Mouse (Mus musculus) embryonic facial prominence, embryonic 13.5 days (tissue): ENCODE measurements around the gene Gm43738. TPM values are rescaled to one million over a fixed set of nuclear protein-coding genes. Genes with fewer than 3 reads are reported as not detected.

ENCODE experiments used
- ATAC-seq: fragments of 200-750 bp; cut with Nextera tagmentation; 2 replicates; pipeline ENCODE4 v1.8.0; 2017; ENCODE audit warnings: low read depth; ENCODE audit not compliant: insufficient number of reproducible peaks, insufficient read depth, low FRiP score, low TSS enrichment
- H3K27ac ChIP-seq: fragments of 300-500 bp; sonication (generic); 2 replicates; pipeline ENCODE4 v1.5.1; 2015; ENCODE audit warnings: moderate library complexity, mild to moderate bottlenecking, inconsistent platforms
- H3K27me3 ChIP-seq: fragments of 300-500 bp; sonication (generic); 2 replicates; pipeline ENCODE4 v1.6.1; 2015; ENCODE audit warnings: mild to moderate bottlenecking, inconsistent platforms
- H3K36me3 ChIP-seq: fragments of 300-500 bp; sonication (generic); 2 replicates; pipeline ENCODE4 v1.6.1; 2015; ENCODE audit warnings: mild to moderate bottlenecking, inconsistent platforms
- H3K4me1 ChIP-seq: fragments of 300-500 bp; sonication (generic); 2 replicates; pipeline ENCODE4 v1.6.1; 2015; ENCODE audit warnings: inconsistent platforms
- H3K4me2 ChIP-seq: fragments of 300-500 bp; sonication (generic); 2 replicates; pipeline ENCODE4 v1.6.1; 2015; ENCODE audit warnings: moderate library complexity, mild to moderate bottlenecking, inconsistent platforms
- H3K4me3 ChIP-seq: fragments of 300-500 bp; sonication (generic); 2 replicates; pipeline ENCODE4 v1.5.1; 2015; ENCODE audit warnings: mild to moderate bottlenecking, inconsistent platforms
- H3K9ac ChIP-seq: fragments of 300-500 bp; sonication (generic); 2 replicates; pipeline ENCODE4 v1.6.1; 2015; ENCODE audit warnings: mild to moderate bottlenecking, inconsistent platforms
- H3K9me3 ChIP-seq: fragments of 300-500 bp; sonication (generic); 2 replicates; pipeline ENCODE4 v1.6.1; 2016; ENCODE audit warnings: inconsistent platforms
- WGBS: fragments of 180-500 bp; shearing (Covaris S2); methylation state at CpG from one replicate; pipeline ENCODE4 v1.1.7; 2015; ENCODE audit warnings: mixed read lengths; 5-methylcytosine and 5-hydroxymethylcytosine counted together
- polyA plus RNA-seq: library from polyadenylated mRNA; unstranded; fragments of >200 nt; fragmentation: Nextera tagmentation; extraction: Ambion mirVana; gene quantifications from 2 replicates; pipeline ENCODE4 v1.2.1, GENCODE M21; 2015

The Gm43738 gene
- polyA plus RNA-seq, 1 experiment from 2014 or later, result not detected

DNA sequence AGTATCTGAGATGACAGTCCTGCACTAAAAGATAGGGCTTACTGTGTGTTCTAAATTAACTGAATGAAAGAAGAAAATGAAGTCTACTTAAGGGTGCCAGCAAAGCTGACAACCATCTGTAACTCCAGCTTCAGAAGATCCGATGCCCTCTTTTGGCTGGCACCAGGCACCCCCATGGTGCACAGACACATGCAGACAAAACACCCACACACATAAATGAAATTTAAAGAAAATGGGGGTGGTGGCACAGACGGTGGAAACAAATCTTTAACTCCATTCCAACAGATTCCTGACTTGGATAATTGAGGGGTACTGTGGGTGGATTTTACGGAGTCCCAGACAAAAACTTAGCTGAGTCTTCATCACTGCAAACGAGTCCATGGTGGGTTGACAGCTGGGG, 30.9 kb upstream of the Gm43738 start:
- Histone ChIP-seq H3K36me3 (no peaks in the 10 kb centered on the region), H3K4me3 (peak overlapping the region; percentile 40)
- 37% methylated on average over 4 of the region's 4 CpGs for WGBS

DNA sequence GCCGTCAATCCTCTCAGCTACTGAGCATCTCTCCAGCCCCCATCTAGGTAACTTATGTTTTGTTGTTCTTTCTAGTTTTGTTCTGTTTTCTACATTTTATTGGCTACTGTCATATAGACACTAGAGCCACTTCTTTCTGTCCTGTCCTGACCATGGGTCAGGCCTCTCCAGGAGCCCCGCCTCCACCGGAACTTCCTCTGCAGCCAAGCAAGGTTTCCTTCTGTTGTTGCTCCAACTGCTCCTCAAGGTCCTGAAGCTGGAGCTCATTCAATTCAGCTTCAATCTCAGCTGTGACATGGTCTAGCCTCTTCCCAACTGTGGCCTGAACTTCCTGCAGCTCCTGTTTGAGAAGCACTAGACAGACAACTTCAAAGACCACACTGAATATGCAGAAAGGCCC, 29.0 kb upstream of the Gm43738 start:
- Histone ChIP-seq H3K4me1 (peaks cover 10% of the 10 kb centered on the region), H3K9ac (no peak overlapping the region), H3K27me3 (peaks cover 8% of the 10 kb centered on the region; the same call in 1 of the 2 replicates), H3K27ac (no peak overlapping the region), H3K36me3 (no peaks in the 10 kb centered on the region), H3K4me3 (no peak overlapping the region), H3K4me2 (no peak overlapping the region), H3K9me3 (no peaks in the 10 kb centered on the region)
- no peak for ATAC-seq
- WGBS, result 90% methylated on average over 3 of the region's 3 CpGs

More for the DNA sequence above, 30.9 kb upstream of the Gm43738 start:
- no peak for ATAC-seq
- Histone ChIP-seq H3K9ac (peak overlapping the region; percentile 62), H3K27me3 (peaks cover 15% of the 10 kb centered on the region; the same call in 1 of the 2 replicates), H3K9me3 (no peaks in the 10 kb centered on the region), H3K27ac (no peak overlapping the region), H3K4me2 (peak overlapping the region; percentile 73), H3K4me1 (peaks cover 10% of the 10 kb centered on the region)

DNA sequence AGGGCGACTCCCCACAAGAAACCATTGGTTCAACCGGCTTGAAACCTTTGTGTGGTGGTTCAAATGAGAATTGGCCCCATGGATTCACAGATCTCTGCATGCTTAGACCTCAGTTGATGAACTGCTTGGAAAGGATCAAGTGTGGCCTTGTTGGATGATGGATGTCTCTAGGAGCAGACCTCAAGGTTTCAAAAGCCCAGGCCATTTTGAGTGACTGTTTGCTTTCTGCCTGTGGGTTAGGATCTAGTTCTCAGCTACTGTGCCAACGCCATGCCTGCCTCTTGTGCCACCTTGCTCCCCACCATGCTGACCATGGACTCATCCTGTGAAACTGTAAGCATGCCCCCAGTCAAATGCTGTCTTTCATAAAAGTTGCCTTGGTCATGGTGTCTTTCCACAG, 25.1 kb upstream of the Gm43738 start:
- no peak overlapping the region for H3K27ac ChIP-seq
- H3K9me3 ChIP-seq, result no peaks in the 10 kb centered on the region
- no peak for ATAC-seq
- H3K27me3 ChIP-seq, result no peaks in the 10 kb centered on the region
- H3K9ac ChIP-seq, result no peak overlapping the region
- H3K4me2 ChIP-seq, result no peak overlapping the region
- H3K36me3 ChIP-seq, result no peaks in the 10 kb centered on the region
- no peaks in the 10 kb centered on the region for H3K4me1 ChIP-seq
- 89% methylated on average over 3 of the region's 3 CpGs for WGBS
- H3K4me3 ChIP-seq, result no peak overlapping the region

DNA sequence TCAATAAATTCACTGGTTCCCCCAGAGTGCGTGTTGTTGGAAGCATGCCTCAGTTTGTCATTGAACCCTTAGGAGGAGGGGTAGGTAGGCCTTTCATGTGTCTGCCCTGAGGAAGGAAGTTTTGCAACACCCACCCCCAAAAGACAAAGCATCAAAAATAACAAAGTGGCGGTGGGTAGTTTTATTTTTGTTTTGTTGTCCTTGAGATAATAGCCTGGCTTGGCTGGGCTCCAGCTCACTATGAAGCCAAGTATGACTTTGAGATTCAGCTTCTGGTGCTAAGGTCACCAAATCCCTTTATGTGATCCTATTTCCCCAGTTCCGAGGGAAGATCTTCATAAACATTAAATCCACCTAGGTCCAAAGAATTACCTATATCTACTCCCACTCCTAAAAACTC, 23.3 kb upstream of the Gm43738 start:
- Histone ChIP-seq H3K4me1 (no peaks in the 10 kb centered on the region), H3K4me2 (no peak overlapping the region), H3K4me3 (no peak overlapping the region), H3K27ac (no peak overlapping the region), H3K9ac (no peak overlapping the region), H3K27me3 (no peaks in the 10 kb centered on the region), H3K9me3 (no peaks in the 10 kb centered on the region), H3K36me3 (no peaks in the 10 kb centered on the region)
- 78% methylated on average over 3 of the region's 3 CpGs for WGBS
- no peak for ATAC-seq

DNA sequence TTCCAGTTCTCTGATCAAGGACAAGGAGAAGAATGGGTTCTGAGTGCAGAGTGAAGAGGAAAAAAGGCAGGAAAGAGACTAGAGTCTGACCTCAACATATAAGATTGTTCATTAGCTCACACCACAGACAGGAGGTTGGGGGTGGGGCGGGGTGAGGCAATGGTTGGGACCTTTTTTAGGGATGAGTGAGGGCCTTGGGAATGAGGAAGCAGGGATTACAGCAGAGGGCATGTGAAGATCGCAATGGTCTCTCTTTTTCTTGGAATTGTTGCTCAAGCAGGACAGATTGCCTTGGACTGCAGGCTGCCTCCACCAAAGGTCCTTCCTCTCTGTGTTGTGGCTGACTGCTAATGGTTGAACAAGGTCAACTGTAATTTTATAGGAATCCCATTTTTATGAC, 22.4 kb upstream of the Gm43738 start:
- no peak for ATAC-seq
- Histone ChIP-seq H3K4me1 (no peaks in the 10 kb centered on the region), H3K9me3 (no peaks in the 10 kb centered on the region), H3K27me3 (no peaks in the 10 kb centered on the region), H3K36me3 (no peaks in the 10 kb centered on the region), H3K27ac (no peak overlapping the region), H3K4me2 (no peak overlapping the region), H3K9ac (no peak overlapping the region), H3K4me3 (no peak overlapping the region)
- whole genome bisulfite sequencing, result 75% methylated on average over 2 of the region's 2 CpGs

GRCm38 (mm10) chr3:89115522-89115921, 14.6 kb upstream of the Gm43738 start:
- no peaks in the 10 kb centered on the region for H3K36me3 ChIP-seq
- 11% methylated on average over 2 of the region's 2 CpGs for WGBS
- no peak overlapping the region for H3K4me3 ChIP-seq
- no peaks in the 10 kb centered on the region for H3K4me1 ChIP-seq
- H3K9ac ChIP-seq, result no peak overlapping the region
- no peak overlapping the region for H3K27ac ChIP-seq
- H3K27me3 ChIP-seq, result no peaks in the 10 kb centered on the region
- no peak overlapping the region for H3K4me2 ChIP-seq
- no peaks in the 10 kb centered on the region for H3K9me3 ChIP-seq
- no peak for ATAC-seq

DNA sequence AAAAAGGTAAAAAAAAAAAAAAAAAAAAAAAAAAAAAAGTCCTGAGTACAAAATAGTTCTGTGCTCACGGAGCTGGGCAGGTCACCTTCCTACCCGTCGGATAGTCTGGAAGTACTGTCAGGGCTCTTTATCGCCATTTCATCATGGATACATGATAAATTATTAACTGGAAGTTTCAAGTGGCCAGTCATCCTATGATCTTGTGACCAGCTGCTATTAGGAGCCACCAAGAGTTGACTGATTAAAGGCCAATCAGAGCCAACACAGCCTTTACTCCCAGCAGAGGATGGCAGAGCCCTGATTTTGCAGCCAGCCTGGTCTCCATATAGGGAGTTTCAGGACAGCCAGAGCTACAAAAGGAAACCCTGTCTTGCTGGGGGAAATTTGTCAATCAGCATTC, 12.2 kb upstream of the Gm43738 start:
- H3K36me3 ChIP-seq, result no peaks in the 10 kb centered on the region

DNA sequence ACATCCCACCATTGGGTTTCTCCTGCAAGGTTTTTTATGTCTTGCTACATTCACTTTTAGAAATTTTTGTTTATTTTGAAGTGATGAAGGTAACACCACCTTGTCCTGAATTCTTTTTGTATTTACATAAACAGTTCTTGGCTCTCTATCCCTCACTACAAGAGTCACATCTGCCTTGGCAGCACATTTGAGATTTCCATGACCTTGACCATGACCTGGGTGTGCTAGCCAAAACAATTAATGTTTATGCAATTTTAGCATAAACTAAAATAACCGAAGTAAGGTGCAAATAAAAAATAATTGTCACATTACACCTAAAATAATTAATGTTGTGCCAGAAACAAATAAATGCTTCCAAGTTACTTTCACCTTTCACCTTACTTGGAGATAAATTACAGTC, 7.2 kb upstream of the Gm43738 start:
- no peak for ATAC-seq
- H3K4me2 ChIP-seq, result no peak overlapping the region
- no peaks in the 10 kb centered on the region for H3K27me3 ChIP-seq
- no peaks in the 10 kb centered on the region for H3K4me1 ChIP-seq
- H3K9ac ChIP-seq, result no peak overlapping the region
- WGBS, result 62% methylated on average over 1 of the region's 1 CpGs
- H3K27ac ChIP-seq, result no peak overlapping the region
- H3K36me3 ChIP-seq, result no peaks in the 10 kb centered on the region
- H3K9me3 ChIP-seq, result no peaks in the 10 kb centered on the region
- no peak overlapping the region for H3K4me3 ChIP-seq

More for the DNA sequence above, 12.2 kb upstream of the Gm43738 start:
- Histone ChIP-seq H3K9ac (no peak overlapping the region), H3K4me3 (no peak overlapping the region), H3K27me3 (no peaks in the 10 kb centered on the region), H3K4me1 (no peaks in the 10 kb centered on the region), H3K27ac (no peak overlapping the region), H3K4me2 (no peak overlapping the region), H3K9me3 (no peaks in the 10 kb centered on the region)
- WGBS, result 80% methylated on average over 4 of the region's 4 CpGs
- no peak for ATAC-seq

DNA sequence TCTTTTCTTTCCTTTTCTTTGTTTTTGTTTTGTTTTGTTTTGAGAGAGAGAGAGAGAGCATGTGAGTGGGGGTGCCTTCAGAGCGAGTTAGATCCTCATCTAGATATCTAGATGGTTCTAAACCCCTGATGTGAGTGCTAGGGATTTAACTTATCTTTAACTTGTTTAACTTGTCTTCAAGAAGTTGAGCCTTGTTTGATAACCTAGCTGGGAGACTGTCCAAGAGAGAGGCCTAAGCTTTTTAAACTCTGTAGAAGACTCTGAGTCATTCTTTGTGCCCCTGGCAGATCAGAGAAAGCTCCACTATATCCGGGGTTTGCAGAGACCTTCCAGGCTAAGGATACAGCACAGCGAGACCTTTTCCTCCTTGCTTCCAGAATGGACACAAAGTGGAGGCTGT, 6.6 kb upstream of the Gm43738 start:
- no peaks in the 10 kb centered on the region for H3K36me3 ChIP-seq
- peaks cover 2% of the 10 kb centered on the region; the same call in 1 of the 2 replicates for H3K4me1 ChIP-seq
- H3K27ac ChIP-seq, result no peak overlapping the region
- H3K9me3 ChIP-seq, result no peaks in the 10 kb centered on the region
- H3K27me3 ChIP-seq, result no peaks in the 10 kb centered on the region
- H3K9ac ChIP-seq, result no peak overlapping the region
- ATAC-seq, result no peak
- H3K4me3 ChIP-seq, result no peak overlapping the region
- no peak overlapping the region for H3K4me2 ChIP-seq
- WGBS, result 69% methylated on average over 3 of the region's 3 CpGs

DNA sequence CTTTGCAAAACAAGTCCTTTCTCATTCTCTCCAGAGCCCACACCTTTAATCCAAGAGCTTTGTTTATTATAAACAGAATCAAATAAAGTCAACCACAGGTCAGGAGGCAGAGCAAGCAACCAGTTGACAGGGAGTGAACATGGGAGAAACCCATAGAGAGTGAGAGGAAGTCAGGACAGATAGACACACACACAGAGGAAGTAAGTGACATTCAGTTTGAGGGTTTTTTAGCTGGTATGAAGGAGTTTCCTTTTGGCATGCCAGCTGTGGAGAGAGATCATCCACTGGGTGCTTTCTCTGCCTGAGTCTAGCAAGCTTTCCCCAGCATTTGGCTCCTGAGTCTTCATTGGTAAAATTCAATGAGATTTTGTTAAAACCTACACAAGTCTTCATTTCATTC, 6.0 kb upstream of the Gm43738 start:
- no peaks in the 10 kb centered on the region for H3K9me3 ChIP-seq
- ATAC-seq, result no peak
- H3K36me3 ChIP-seq, result no peaks in the 10 kb centered on the region
- no peaks in the 10 kb centered on the region for H3K27me3 ChIP-seq
- no peak overlapping the region for H3K4me2 ChIP-seq
- peaks cover 6% of the 10 kb centered on the region for H3K4me1 ChIP-seq
- H3K9ac ChIP-seq, result no peak overlapping the region
- no peak overlapping the region for H3K27ac ChIP-seq
- no peak overlapping the region for H3K4me3 ChIP-seq

DNA sequence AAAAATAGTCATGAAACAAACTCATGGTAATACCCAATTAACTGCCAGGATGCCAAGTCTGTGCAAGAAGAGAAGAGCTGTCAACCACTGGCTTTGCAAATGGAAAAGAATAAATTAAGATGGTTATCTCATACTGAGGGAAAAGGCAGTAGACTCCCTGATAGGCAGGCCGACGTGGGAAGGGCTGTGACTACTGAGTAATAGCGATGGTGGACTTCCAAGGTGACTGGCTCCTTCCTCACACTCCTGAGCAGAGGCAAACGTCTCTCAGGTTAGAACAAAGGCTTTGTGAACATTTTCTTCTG, 2.3 kb upstream of the Gm43738 start:
- Histone ChIP-seq H3K4me2 (no peak overlapping the region), H3K4me1 (peaks cover 32% of the 10 kb centered on the region), H3K27ac (no peak overlapping the region), H3K27me3 (no peaks in the 10 kb centered on the region), H3K36me3 (peaks cover 17% of the 10 kb centered on the region), H3K9me3 (no peaks in the 10 kb centered on the region), H3K4me3 (no peak overlapping the region), H3K9ac (no peak overlapping the region)
- ATAC-seq, result no peak
- 68% methylated on average over 4 of the region's 4 CpGs for WGBS

DNA sequence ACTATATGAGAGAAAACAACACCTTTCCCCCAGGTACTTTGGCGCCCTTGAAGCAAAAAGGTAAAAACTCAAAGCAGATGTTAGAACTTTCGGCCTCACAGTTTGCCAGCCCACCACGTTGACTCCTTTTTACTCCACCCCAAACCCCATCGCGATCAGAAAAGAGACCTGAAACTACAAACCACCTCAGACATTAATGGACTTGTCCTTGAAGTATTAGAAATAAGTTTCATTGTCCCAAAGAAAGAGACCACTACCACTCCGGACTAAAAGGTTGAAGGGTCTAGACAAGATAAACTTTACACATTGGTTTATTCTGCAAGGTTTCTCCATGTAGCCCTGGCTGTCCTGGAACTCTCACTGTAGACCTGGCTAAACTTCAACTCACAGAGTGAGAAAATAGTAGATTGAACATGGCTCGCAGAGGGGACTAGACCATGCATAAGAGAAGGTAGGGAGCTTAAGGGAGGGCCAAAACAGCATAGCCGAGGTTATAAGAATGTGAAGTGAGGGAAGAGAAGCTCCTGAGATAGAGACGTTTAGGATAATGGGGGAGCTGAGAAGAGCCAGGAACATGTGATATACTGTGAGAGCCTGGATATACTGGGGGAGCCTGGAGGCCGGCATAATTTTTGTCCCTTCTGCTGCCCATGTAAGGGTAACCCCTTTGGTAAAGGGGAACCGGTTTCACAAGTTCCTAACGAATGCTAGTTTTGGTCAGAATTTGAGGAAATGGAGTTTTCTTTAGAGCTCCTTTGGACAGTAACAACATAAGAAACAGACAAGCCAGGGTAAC, 1.8 kb upstream of the Gm43738 start:
- H3K9me3 ChIP-seq, result no peaks in the 10 kb centered on the region
- H3K9ac ChIP-seq, result 0 out of 2 replicates have a peak overlapping the region, but pooled peaks have one; percentile 11
- peak overlapping the region; percentile 85 for H3K4me2 ChIP-seq
- no peak for ATAC-seq
- H3K4me3 ChIP-seq, result peak overlapping the region; percentile 67
- peaks cover 22% of the 10 kb centered on the region for H3K36me3 ChIP-seq
- H3K27me3 ChIP-seq, result no peaks in the 10 kb centered on the region
- H3K27ac ChIP-seq, result peak overlapping the region; percentile 56
- peaks cover 35% of the 10 kb centered on the region for H3K4me1 ChIP-seq
- WGBS, result 57% methylated on average over 12 of the region's 12 CpGs
